Mouse (Mus musculus): ENCODE measurements at regions not wholly inside any gene's neighbourhood (a gene's known extent, or its start where the extent isn't known, plus 50 kb on each side); places are given as distances from the start of the nearest gene placed in this dataset.

DNA sequence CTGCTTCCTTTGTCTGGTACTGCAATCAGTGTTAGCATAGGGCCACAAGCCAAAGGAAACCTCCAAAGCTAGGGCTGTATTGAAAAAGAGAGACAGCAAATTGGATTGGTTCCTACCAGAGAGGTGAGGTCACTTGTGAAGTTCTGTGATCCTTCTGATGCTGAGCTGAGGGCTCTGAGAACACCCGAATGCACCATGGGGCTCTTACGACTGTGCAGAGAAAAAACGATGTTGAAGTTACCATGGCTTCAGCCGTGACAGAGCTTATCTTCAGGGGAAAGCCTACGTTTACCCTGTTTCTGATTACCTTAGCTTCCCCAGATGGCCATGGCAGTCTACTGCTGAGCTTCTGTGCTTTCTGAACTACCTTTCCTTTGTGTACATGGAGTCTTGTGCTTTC, 53.9 kb upstream of the Fmo9 start:
- DNase-seq (ENCODE audit: low read depth), result no peak

DNA sequence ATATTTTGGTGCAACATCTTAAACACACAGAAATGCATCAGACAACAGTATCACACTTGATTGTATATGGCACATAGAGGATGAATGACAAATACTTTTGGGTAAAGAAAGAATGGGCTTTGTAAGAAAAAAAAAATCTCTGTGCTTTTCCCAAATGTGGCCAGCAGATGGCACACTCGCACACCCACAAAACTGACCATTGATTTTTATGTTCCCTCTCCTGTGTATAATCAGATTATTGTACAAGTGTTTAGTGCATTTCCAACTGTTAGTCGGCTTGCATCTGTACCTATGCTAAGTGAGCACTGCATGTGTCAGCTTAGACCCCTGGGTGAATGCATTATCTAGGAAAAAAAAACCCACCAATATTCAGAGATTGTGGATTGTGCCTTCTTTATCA, 56.4 kb upstream of the Fmo9 start:
- DNase-seq (ENCODE audit: low read depth), result peak; percentile 72

DNA sequence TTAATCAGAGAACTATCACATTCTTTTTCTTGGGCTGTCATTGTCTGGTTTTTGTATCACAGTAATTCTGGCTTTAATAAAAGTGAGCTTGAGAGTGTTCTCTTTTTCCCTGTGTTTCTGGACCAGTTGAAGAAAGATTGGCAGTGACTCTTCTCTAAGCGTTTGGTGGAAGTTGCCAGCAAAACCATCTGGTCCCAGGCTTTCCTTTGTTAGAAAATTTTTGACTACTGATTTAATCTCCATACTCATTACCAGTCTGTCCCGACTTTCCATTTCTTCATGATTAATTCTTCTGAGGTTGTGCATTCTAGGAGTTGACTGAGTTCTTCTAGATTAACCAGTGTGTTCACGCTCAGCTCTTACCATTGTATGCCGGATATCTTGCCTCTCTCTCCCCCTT, 68.6 kb upstream of the Fmo9 start:
- DNase-seq (ENCODE audit: low read depth), result no peak

DNA sequence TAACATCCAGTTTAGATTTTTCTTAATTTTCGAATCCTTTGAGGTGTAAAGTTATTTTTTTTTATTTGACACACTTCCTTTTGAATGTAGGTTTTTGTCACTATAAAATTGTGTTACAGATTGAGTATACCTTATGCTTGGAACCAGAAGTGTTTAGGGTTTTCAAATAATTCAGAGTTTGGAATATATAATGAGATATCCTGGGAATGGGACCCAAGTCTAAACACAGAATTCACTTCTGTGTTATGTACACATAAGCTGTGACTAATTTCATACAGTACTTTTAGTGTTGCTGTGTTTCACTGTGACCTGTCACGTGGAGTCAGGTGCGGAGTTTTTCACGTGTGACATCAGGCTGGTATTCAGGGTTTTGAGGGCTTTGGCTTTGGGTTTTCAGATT, 69.1 kb upstream of the Fmo9 start:
- no peak for DNase-seq (ENCODE audit: low read depth)

DNA sequence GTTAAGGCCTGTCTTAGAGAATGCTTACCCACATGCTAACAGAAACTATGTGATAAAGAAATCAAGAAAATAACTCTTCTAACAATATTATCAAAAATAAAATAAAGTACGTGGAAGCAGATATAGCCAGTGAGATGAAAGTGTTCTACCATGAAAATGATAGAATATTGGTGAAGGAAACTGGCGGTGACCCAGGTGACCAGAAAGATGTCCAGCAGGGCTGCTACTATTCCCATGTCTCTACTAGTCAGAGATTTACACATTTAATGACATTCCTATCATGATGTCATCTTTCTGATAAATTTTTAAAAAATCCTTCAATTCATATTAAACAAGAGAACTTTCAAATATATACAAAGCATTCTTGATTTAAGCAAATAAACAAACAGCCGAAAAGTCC, 69.8 kb upstream of the Fmo9 start:
- no peak for DNase-seq (ENCODE audit: low read depth)

DNA sequence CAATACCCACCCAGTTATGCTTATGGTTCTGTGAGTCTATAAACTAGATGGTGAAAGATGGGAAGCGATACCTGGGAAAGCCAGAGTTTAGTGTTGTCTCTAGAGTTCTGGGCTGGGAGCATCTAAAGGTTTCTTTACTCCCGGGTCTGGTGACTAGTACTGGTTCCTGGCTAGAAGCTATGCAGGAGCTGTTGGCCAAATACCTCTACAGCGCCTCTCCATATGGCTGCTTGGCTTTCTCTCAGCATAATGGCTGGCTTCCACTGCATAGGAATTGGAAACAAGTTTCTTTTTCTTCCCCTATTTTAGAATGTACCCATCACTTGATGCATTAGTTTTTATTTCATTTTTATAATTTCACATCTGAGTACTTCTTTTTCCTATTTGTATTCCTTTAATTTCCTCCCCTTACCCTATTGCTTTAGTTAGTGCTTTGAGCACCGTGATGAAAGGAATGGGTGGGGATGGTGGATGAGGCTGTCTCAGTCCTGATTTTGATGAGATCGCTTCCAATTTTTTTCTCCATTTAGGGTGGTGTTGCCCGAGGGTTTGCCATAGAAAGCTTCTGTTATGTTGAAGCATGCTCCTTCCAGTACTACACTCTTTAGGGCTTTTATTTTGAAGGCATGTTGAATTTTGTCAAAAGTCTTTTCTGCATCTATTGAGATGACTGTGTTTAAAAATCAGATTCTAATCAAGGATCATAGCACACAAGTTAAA, 71.5 kb upstream of the Fmo9 start:
- DNase-seq (ENCODE audit: low read depth), result no peak

DNA sequence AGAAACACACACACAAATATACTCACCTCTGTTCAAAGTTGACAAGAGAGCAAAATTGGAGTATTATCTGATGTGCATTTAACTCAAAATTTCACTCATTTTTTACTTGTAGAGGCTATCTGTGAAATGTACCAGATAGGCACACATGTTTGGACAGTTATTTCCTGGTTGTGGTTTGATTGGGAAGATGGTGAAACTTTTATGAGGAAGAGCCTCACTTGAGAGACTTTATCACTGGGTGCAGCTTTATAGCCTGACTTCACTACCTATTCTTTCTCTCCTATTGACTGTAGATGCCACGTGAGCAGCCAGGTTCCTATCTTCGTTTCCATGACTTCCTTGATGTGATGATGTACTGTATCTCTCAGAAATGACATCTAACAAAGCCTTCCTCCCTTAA, 77.3 kb upstream of the Fmo9 start:
- DNase-seq (ENCODE audit: low read depth), result no peak

DNA sequence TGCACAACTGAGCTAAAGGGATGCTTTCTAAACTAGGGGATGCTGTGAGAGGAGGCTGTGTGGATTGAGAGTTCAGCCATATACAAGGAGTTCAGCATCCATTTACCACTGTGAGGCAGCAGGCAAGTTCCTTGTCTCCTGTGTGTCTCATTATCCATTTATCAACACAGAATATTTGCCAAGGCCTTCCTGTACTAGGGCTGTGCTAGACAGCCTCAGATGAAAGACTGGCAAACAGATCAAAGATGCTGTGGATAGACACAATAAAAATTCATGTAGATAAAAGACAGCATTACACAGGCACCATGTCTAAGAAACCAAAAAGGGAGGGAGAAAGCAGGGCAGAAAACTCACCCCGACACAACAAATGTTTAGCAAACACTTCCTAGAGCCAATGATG, 91.5 kb upstream of the Fmo9 start:
- DNase-seq (ENCODE audit: low read depth), result no peak

DNA sequence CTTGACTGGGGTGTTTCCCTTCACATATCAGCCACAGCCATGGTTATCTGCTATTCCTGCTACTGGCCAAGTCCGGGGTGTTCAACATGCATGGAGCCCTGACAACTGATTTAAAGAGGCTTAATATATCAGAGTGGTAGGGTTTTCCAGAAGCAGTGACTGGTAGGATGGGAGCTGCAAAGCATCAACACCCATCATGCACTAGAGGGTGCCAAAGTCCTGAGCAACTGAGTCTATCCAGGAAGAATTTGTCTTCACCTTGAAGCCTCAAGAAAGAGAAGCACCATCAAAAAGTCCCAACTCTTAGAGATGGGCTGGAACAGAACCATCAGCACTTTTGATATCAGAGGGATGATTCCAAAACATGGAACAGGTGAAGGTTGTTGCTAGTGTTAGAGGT, 100.5 kb upstream of the Fmo9 start:
- DNase-seq (ENCODE audit: low read depth), result peak; percentile 73

DNA sequence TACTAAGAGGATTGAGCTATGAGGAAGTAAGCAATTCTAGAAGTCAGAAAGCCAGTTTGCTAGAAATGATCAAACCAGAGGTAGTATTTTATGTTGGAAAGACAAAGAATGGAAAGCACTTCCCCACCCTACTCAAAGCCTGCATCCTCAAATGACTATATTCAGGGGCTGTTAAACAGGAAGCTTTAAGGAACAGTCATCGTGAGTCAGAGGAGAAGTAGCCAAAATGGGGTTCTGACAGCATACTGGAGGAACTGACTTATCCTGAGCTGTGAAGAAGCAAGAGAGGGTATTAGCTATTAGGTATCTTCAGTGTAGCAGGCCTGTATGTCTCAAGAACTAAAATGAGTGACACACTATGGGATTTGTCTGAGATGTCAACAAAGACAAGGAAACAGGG, 106.3 kb upstream of the Fmo9 start:
- DNase-seq (ENCODE audit: low read depth), result peak; percentile 79

DNA sequence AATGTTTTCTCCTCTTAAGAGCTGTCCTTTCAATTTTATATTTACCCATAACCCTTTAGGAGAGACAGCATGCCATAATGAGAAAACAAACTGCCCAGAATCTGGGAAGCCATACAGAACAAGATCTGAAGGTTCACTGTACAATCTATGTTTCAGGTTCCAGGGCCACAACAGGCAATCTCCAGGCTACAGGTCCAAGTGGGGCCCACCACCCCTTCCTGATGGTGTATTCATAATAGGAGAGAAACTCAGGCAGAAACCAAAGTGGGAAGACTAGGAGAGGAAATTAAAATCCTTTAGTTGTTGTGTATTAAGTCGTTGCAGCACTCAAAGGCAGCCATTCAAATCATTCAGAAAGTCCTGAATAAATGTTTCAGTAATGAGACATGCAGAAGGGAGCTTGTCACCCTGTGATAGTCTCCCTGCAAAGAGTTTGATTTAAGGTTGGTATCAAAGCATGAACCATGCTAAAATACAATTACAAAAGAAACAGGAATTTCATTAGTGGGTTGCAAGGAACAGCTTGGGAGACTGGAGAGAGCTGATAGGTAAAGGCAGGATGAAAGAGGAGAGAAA, 107.3 kb upstream of the Fmo9 start:
- DNase-seq (ENCODE audit: low read depth), result no peak

DNA sequence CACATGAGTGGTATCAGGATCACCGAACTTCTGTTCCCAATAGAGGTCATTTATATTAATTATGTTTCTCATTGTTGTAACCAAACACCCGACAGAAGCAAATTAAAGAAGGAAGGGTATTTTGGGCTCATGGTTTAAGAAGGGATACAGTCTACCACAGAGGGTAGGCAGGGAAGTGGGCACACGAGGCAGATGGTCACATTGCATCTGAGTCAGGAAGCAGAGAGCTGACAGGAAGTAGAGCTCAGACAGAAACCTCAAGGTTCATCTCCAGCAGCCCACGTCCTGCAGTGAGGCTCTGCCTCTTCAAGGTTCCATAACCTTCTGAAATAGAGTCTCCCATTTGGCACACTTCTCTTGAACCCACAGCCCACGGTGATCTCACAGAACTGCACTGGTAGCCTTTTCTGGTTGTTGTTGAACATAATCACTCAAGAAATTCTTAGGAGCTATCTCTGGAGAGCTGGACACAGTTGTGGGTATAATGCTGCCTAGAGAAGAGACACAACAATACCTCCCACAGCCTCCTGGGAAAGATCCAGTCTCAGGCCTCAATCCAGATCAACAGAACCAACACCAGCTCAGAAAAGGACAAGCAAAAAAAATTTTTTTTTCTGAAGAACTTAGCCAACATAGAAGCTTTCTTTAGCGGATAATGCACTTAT, 111.5 kb upstream of the Fmo9 start:
- DNase-seq (ENCODE audit: low read depth), result no peak

DNA sequence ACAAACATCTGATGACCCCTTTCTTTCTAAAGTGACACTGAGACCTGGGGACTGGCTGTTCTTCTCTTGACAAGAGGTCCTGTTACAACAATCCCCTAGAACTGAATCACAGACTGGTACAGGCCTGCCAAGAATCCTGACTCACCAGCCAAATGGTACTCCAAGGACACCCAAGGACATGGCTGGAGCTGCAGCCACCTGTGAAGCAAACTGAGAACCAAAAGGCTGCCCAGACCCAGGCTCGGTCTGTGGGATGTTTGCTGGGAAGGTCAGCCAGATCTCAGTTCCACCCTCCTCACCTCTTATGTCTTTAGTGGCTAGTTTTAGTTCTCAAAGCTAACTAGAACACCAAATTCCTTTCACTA, 112.1 kb upstream of the Fmo9 start:
- peak; percentile 60 for DNase-seq (ENCODE audit: low read depth)

DNA sequence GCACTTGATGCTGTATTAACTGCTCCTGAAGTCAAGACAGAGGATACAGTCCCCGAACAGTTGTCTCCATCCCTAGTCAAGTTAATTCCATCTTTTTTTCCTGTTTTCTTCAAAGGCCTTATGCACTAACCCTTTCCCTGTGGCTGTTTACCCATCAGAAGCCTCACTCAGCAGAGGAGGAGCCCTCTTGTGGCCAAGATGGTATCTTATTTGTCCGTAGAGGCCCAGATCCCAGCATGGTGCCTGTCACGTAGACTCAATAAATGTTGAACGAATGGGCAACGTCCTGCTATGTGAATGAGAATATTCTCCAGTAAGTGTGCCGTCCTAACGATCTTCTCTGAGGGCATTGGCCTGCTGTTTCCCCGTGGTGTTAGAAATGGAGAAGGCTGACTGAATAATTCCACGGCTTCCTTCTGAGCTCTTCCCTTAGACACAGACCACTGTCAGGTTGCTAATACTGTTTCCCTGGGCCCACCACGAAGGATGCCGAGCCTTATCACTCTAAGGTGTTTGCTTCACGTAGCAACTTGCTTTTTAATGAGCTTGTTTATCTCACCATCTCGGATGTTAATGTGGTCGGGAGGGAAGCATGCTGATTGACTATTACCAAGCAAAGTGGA, 113.1 kb upstream of the Fmo9 start:
- peak; percentile 30 for DNase-seq (ENCODE audit: low read depth)

DNA sequence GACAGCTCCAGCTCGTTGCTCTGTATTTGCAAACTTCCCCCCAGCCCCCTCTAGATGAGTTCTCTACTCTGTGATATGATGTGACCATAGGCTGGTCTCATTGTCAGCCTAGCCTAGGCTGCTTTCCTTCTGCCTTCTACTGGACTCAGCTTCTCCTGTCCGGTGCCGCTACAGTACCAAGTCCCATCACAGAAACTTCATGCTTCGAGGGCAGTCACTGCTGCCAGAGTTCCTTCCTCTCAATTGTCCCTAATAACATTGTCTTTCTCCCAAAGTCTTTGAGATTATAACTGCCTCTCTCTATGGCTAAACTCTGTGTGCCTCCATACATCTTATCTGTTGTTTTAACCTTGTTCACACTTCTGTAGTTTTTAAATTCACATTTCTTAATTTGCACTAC, 114.0 kb upstream of the Fmo9 start:
- DNase-seq (ENCODE audit: low read depth), result no peak

DNA sequence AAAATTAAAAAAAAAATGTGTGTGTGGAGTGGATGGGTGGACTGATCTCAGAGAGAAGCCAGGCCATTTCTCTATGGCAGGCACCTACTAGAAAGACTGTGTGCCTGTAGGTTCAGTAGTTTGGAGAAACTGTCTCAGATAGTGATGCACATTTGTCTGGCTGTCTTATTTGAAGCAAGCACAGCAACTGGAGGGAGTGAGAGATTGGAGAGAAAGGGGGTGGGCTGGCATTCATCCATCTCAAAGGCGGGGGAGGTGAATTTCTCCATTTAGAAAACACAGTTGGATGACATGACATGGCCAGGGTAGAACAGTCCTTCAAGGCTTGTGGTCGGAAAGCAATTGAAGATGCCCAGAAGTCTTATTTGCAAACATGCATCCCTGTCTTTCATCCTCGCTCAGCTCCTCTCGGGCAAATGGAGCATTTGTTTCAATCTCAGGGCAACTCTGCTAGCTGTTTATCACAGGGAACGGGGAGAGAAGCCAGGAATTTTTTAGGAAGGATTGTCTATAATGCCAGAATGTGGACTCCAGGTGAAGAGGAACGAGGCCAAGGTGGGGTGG, 114.8 kb upstream of the Fmo9 start:
- no peak for DNase-seq (ENCODE audit: low read depth)

DNA sequence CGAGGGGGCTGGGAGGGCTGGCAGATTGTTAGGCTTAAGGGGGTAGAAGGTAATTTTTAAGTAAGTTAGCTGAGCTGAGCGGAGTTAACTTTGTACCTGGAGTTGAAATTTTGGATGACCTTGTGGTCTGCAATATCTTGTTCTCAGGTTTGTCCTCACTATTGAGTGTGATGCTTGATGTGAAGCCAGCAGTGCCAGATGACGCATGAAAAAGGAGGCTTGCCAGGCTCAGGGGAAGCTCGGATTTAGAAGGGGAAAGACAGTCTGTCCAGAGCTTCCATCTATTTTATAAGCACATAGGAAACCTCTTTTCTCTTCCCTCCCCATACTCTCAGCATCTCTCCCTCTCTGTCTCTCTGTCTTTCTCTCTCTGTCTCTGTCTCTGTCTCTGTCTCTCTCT, 115.3 kb upstream of the Fmo9 start:
- no peak for DNase-seq (ENCODE audit: low read depth)

DNA sequence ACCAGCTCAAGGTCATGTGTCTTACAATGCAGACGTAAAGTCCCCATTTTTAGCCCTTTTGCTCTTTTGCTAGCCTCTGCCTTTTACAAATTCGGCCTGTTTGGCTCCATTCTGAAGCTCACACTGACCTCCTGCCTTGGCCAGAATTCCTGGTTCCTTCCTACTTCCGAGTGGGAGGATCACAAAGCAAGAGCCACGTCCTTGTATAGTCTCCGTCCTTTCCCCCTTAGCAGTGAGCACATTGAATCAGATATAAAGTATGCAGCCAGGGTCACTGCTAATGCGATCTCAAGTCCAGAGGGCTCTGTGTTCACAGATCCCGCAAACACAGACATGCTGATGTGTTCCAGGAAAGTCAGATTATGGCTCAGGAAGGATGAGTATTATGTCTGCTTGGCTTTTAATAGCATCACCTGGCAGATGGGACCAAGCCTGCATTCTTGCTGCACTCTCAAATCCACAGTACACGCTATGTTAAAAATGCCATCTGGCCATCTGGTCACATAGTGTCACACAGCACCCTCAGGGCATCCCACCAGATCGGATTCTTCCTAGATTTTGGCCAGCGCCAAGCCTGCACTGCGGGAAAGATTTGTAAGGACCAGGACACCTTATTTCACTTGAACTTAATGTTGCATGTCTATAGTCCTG, 119.4 kb upstream of the Fmo9 start:
- no peak for DNase-seq (ENCODE audit: low read depth)

DNA sequence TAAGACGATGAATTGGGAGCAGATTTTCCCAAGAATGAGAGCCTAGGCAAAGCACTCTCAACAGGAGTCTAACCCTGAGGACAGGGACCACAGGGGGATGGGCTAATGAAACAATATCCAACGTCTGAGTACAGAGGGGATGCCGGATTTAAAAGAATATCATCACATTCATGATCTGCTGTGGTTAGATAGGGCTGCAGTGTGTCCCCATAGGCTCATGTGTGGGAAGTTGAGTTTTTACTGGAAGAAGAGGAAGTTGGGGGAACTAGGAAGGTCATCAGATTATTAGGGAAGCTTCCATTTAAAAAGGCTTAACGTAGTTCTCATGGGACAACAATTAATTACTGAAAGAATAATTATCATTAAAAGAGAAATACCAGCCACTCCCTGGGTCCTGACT, 120.3 kb upstream of the Fmo9 start:
- no peak for DNase-seq (ENCODE audit: low read depth)

DNA sequence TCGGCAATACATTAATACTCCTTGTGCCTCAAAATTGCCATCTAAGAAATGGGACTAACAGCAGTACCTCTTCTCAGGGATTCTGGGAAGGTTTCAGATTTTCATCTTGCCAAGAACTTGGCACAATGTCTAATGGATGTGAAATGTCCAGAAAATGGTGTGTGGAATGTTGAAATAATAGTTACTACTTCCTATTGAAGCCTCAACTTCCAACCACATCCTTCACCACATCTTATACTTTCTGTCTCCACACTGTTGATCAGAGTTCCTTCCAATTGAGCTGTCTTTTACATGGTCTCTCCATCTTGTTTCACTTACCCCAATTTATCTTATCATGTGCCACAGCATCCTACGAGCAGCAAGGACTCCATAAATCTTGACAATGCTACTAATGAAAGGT, 122.3 kb upstream of the Fmo9 start:
- no peak for DNase-seq (ENCODE audit: low read depth)

DNA sequence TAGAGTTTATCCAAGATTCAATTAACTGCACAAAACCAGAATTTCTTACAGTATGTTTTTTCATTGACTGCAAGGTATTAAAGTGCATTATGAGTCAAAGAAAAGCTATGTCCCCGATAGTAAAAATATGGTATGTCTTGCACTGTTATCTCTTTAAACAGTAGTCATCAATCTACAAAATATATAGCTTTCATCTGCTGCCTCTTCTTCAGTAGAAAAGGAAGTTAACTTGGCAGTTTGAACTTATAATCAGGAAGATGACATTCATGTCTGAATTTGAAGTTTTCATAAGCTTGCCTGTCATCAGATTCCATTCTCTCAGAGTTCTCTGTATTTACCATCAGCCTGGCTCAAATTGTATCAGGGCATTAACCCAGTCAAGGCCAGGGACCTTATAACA, 122.7 kb upstream of the Fmo9 start:
- no peak for DNase-seq (ENCODE audit: low read depth)

DNA sequence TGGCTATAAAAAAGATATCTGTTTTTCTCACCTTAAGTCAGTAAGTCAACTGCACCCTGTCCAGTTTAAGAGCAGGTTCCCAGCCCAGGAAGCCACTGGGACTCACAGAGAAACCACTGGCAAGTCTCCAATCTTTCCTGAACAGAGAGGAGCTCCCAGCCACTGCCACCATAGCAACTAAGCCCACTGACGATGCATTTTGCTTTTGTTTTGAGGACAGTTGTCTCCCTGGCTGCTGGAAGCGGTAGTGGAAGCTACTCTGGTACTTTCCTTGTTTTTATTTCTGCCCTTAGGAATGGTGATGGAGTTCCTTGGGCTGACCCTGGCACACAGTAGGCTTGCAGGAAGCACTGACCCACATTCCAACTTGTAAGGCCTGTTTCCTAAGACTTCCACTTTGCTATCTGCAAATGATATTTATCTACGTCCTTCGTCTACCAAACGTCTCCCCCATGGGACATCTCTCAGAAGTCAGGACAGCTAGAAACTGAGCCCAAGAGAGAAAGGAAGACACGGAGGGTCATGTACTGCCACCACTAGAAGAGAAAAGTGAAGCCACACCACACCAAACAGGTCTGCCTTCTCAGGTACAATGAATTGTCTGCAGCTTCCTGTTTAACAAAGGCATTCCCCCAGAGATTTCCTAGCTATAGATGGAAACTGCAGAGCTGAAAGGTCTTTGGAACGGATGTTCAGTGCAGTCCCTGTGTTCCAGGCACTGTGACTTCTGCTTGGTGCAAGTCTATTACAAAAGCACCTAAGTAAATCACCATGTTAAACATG, 125.7 kb upstream of the Fmo9 start:
- no peak for DNase-seq (ENCODE audit: low read depth)

Measured in NIH3T3 (cell line).